Mouse (Mus musculus) thymus, adult 2 months (tissue): ENCODE results near the gene Agpat2. TPM values are rescaled to one million over a fixed set of nuclear protein-coding genes. Genes with fewer than 3 reads are reported as not detected.

Experiments used
- DNase-seq: peaks from one replicate; pipeline ENCODE4 v3.0.0; 2021
- H3K27ac ChIP-seq: fragments of 200-500 bp; 2 replicates; pipeline ENCODE4 v1.5.1; 2012; ENCODE audit warnings: low read length, control low read depth; ENCODE audit not compliant: control insufficient read depth, insufficient read depth
- H3K27me3 ChIP-seq: fragments of 200-500 bp; 2 replicates; pipeline ENCODE4 v1.6.1; 2012; ENCODE audit warnings: mild to moderate bottlenecking, low read length, moderate library complexity, mixed read lengths; ENCODE audit not compliant: control insufficient read depth, insufficient read depth
- H3K36me3 ChIP-seq: fragments of 200-500 bp; 2 replicates; pipeline ENCODE4 v1.6.1; 2012; ENCODE audit warnings: mild to moderate bottlenecking, low read length, moderate library complexity; ENCODE audit not compliant: control insufficient read depth, insufficient read depth
- H3K4me1 ChIP-seq: fragments of 200-500 bp; replicated peaks from 2 replicates; pipeline ENCODE4 v1.6.1; 2012; ENCODE audit warnings: low read length; ENCODE audit not compliant: control insufficient read depth, insufficient read depth
- H3K4me3 ChIP-seq: fragments of 200-500 bp; 2 replicates; pipeline ENCODE4 v1.5.1; 2012; ENCODE audit warnings: mild to moderate bottlenecking, low read length, control low read depth, moderate library complexity; ENCODE audit not compliant: control insufficient read depth, insufficient read depth
- CTCF ChIP-seq: fragments of 200-500 bp; IDR thresholded peaks from 2 replicates; pipeline ENCODE4 v1.5.1; 2012; ENCODE audit warnings: mild to moderate bottlenecking, control low read depth, low read length, moderate library complexity, borderline replicate concordance; ENCODE audit not compliant: control insufficient read depth, poor library complexity, insufficient read depth; ENCODE audit errors: extremely low read depth
- POLR2A ChIP-seq: fragments of 200-500 bp; IDR thresholded peaks from 2 replicates; pipeline ENCODE4 v1.6.1; 2012; ENCODE audit warnings: mild to moderate bottlenecking, low read length, control low read depth, moderate library complexity; ENCODE audit not compliant: control insufficient read depth, poor library complexity, insufficient read depth; ENCODE audit errors: extremely low read depth
- WGBS: fragments of 180-500 bp; shearing (Covaris S2); methylation state at CpG from one replicate; pipeline ENCODE4 v1.1.7; 2018; 5-methylcytosine and 5-hydroxymethylcytosine counted together
- polyA plus RNA-seq: library from polyadenylated mRNA; depleted of rRNA; stranded (reverse); fragments of >200 nt; gene quantifications from 2 replicates; pipeline ENCODE4 v1.2.3, GENCODE M21; 2012

Gene Agpat2
- polyA plus RNA-seq, 1 experiment, result 89.3 TPM

DNA sequence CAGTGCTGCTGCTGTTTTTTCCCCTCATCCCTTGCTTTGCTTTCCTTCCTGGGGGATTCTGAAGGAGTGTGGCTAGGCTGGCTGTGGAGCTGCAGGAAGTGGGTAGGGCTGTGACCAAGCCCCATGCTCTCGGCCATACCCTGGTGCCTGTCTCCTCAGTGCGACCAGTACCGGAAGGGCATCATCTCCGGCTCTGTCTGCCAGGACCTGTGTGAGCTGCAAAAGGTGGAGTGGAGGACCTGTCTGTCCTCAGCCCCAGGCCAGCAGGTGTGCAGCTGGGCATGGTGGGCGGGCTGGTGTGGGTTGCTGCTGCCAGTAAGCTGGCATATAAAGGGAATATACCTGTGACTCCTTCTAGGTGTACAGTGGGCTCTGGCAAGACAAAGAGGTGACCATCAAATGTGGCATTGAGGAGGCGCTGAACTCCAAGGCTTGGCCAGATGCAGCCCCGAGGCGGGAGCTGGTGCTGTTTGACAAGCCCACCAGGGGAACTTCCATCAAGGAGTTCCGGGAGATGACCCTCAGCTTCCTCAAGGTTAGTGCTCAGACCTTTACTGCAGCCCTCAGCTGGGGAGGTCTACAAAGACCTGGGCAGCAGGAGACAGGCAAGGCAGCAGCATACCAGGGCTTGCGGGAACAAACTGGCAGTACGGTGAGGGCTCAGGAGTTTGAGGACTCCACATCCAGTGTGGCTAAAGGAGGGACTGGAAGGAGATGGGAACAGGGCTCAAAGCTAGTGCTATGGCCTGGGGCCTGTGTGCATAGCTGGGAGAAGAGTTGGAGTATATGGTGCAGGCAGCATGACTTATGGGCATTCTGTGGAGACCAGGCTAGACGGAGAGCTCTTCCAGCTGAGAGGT is 30.6 kb upstream of the Agpat2 start:
- TF ChIP-seq POLR2A, result no peak
- no peak for TF ChIP-seq CTCF
- Histone ChIP-seq H3K36me3 (peaks cover 19% of the 10 kb centered on the region), H3K27ac (no peak overlapping the region), H3K4me3 (no peak overlapping the region), H3K27me3 (no peaks in the 10 kb centered on the region), H3K4me1 (peaks cover 5% of the 10 kb centered on the region; the same call in 1 of the 2 replicates)
- WGBS, result 74% methylated on average over 12 of the region's 12 CpGs
- DNase-seq, result no peak

DNA sequence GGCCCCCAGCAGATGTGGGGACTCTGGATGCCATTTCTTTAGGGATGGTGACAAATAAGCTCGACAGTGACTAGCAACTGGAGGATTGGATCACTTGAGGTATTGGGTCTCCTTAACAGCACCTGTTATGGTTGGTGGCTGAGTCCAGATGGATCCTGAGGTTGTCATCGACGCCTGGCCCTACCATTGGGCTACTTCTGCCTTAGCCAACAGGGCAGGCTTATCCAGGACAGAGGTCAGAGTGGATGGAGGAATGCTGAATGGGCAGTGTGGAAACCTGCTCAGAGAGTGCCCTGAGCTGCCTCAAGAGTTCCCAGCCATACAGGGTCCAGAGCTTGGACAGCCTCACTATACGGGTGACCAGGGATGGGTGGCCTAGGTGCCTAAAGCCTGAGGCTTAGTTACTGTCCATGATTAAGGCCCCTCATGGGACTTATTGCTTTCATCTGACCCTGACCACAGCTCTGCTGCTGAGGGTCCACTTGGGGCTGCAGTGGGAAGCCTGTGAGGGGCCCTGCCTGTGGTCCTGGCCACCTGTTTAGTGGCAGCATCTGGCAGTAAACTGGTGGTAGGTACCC is 29.8 kb upstream of the Agpat2 start:
- 84% methylated on average over 4 of the region's 4 CpGs for WGBS
- no peak overlapping the region for H3K4me3 ChIP-seq
- no peaks in the 10 kb centered on the region for H3K27me3 ChIP-seq
- peaks cover 19% of the 10 kb centered on the region for H3K36me3 ChIP-seq
- DNase-seq, result no peak
- TF ChIP-seq CTCF (no peak), POLR2A (no peak)
- H3K4me1 ChIP-seq, result peaks cover 9% of the 10 kb centered on the region
- no peak overlapping the region for H3K27ac ChIP-seq

- no peak for DNase-seq
- TF ChIP-seq POLR2A, result no peak
- no peak for TF ChIP-seq CTCF
- Histone ChIP-seq H3K4me3 (no peak overlapping the region), H3K27me3 (no peaks in the 10 kb centered on the region), H3K4me1 (peaks cover 14% of the 10 kb centered on the region), H3K27ac (no peak overlapping the region), H3K36me3 (peaks cover 19% of the 10 kb centered on the region)
- WGBS, result 92% methylated on average over 16 of the region's 16 CpGs
Measured at GRCm38 (mm10) chr2:26632541-26633395, 28.6 kb upstream of the Agpat2 start.

- TF ChIP-seq CTCF (no peak), POLR2A (no peak)
- Histone ChIP-seq H3K4me3 (peak overlapping the region; percentile 52), H3K27me3 (no peaks in the 10 kb centered on the region), H3K27ac (no peak overlapping the region), H3K36me3 (no peaks in the 10 kb centered on the region), H3K4me1 (peaks cover 17% of the 10 kb centered on the region)
- DNase-seq, result no peak
- 11% methylated on average over 5 of the region's 5 CpGs for WGBS
Measured at GRCm38 (mm10) chr2:26628792-26629437, 24.7 kb upstream of the Agpat2 start.

DNA sequence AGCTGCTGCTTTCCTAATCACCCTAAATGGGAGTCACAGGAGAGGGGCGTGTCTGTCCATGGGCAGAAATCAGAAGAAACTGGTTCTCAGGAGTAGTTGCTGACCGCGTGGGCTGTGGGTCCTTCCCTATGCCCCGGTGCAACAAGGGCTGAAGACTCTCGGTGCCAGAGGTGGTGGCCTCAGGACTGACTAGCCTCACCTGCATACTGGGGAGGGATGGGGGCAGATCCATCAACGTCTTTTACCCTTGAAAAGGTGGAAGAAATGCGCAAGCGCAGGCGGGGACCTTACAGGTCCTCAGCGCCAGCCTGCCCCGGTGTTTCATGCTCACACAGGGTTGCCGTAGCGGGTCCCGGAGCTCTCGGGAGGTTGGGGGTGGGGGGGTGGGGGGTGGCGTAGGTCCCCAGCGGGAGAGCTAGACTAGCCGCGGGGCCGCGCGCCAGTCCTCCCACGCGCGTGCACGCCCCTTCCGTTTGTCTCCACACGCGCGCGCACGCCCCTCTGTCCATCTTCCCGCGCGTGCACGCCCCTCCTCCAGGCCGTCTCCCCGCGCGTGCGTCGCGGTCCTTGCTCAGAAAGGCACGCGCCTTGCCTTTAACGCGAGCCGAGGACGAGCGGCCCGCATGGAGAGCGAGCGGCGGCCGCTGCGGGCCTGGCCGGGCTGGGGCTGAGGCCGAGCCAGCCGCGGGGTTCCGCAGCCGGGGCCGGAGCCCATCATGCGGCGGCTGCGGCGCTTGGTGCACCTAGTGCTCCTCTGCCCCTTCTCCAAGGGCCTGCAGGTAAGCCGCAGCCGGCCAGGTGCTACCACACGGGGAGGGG is 23.9 kb upstream of the Agpat2 start, which contains the start of gene Fam69b:
TSS of gene Fam69b (plus strand) at position 537 of the 819 bp plus-strand sequence.
- TF ChIP-seq POLR2A, result no peak
- no peaks in the 10 kb centered on the region for H3K27me3 ChIP-seq
- H3K4me3 ChIP-seq, result peak within 1 kb of the TSS; percentile 52
- H3K27ac ChIP-seq, result no peak within 1 kb of the TSS
- peaks cover 18% of the 10 kb centered on the region for H3K4me1 ChIP-seq
- 2% methylated on average over 70 of the region's 70 CpGs for WGBS
- DNase-seq, result peak; percentile 76
- H3K36me3 ChIP-seq, result no peaks in the 10 kb centered on the region

DNA sequence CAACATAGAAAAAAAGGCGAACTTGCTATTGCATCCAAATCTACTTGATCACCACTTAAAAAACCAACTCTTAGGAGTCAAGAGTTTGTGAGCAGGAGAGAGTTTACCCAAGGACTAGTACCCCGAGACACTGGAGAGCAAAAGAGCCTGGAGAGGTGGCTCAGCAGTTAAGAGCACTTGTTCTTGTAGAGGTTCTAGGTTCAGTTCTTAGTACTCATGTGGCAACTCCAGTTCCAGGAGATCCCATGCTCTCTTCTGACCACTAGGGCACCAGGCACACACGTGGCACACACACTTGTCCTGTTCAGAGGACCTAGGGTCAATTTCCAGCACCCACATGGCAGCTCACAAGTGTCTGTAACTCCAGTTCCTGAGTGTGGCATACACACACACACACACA is 21.9 kb upstream of the Agpat2 start:
- no peak overlapping the region for H3K4me3 ChIP-seq
- H3K4me1 ChIP-seq, result peaks cover 20% of the 10 kb centered on the region
- TF ChIP-seq CTCF (no peak), POLR2A (no peak)
- WGBS, result 68% methylated on average over 3 of the region's 3 CpGs
- no peaks in the 10 kb centered on the region for H3K27me3 ChIP-seq
- no peaks in the 10 kb centered on the region for H3K36me3 ChIP-seq
- H3K27ac ChIP-seq, result no peak overlapping the region
- no peak for DNase-seq
